12 mouse cellular contexts compared by ENCODE assay signal in genomic region chr12:90946528-90946918, GRCm38 (mm10).
"Had no signal": no experiment of that assay in that cellular context is flagged by ENCODE, and none has a peak within 500 bp of the region (broad histone marks: within the 10 kb centered on the region; RNA-seq: fewer than 3 reads in every experiment).

No protein-coding gene starts in this region.

- H3K9ac ChIP-seq: liver, embryonic 13.5 days had no signal

- DNase-seq: kidney, postnatal 10 days; kidney, postnatal 36 days; layer of hippocampus, postnatal 36 days; liver, embryonic 13.5 days; lung, adult 2 months; lung, postnatal 14 days; lung, postnatal 4 days; midbrain, embryonic 14.5 days; thymus, adult 18-20 months; thymus, postnatal 36 days had no signal

- H3K27ac ChIP-seq: left cerebral cortex, adult 2 months; liver, embryonic 13.5 days had no signal

- H3K4me2 ChIP-seq: liver, embryonic 13.5 days; midbrain, embryonic 11.5 days had no signal

- H3K4me1 ChIP-seq: liver, embryonic 13.5 days had no signal

- H3K4me3 ChIP-seq: left cerebral cortex, adult 2 months; liver, embryonic 13.5 days had no signal

- H3K9me3 ChIP-seq: liver, embryonic 13.5 days had no signal

- H3K36me3 ChIP-seq: liver, embryonic 13.5 days had no signal

- H3K27me3 ChIP-seq: liver, embryonic 13.5 days had no signal
